Mouse (Mus musculus) small intestine, adult 2 months (tissue): ENCODE results near the gene Wasf3.

Experiments used
- CTCF ChIP-seq: fragments of 200-500 bp; IDR thresholded peaks from 2 replicates; pipeline ENCODE4 v1.5.1; 2012; ENCODE audit warnings: low read depth, mild to moderate bottlenecking, control low read depth, inconsistent platforms, low read length, moderate library complexity, mixed read lengths; ENCODE audit not compliant: insufficient replicate concordance, insufficient read length; ENCODE audit errors: extremely low read depth
- POLR2A ChIP-seq: fragments of 200-500 bp; IDR thresholded peaks from 2 replicates; pipeline ENCODE4 v1.6.1; 2012; ENCODE audit warnings: low read depth, mild to moderate bottlenecking, control low read depth, inconsistent platforms, low read length, moderate library complexity

- TF ChIP-seq POLR2A (no peak), CTCF (no peak)
Observed at GRCm38 (mm10) chr5:146352006-146352405, 32.8 kb upstream of the Wasf3 start.
